Mouse (Mus musculus): ENCODE results near the gene Scgb1c1. TPM values are rescaled to one million over a fixed set of nuclear protein-coding genes. Genes with fewer than 3 reads are reported as not detected.

Gene Scgb1c1
- polyA plus RNA-seq, 1 experiment from 2014 or later, result not detected

DNA sequence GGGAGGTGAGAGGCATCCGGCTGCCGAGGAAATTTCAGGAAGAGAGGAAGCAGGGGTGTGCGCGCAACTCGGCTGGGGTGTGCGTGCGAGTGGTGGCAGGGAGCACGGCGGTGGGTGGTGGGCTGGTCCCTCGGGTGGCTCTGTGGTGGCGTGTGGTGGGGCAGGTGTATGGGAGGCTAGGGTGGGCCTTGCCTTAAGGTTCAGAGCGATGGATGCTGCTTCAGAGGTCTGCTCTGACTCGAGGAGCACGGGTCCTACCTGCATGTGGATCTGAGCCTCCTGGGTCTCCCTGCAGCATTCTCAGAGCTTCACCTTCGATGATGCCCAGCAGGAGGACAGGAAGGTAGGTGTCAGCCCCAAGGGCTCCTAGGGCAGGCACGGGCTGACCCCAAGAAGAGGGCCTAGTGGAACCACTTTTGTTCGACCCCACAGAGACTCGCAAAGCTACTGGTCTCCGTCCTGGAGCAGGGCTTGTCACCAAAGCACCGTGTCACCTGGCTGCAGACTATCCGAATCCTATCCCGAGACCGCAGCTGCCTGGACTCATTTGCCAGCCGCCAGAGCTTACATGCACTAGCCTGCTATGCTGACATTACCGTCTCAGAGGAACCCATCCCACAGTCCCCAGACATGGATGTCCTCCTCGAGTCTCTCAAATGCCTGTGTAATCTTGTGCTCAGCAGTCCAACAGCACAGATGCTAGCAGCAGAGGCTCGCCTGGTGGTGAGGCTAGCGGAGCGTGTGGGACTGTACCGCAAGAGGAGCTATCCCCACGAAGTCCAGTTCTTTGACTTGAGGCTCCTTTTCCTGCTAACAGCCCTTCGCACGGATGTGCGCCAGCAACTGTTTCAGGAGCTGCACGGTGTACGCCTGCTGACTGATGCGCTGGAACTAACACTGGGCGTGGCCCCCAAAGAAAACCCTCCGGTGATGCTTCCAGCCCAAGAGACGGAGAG is 12.5 kb downstream of the Scgb1c1 start, which contains the start of gene Bet1l:
TSS of gene Bet1l (minus strand) at position 28 of the 956 bp plus-strand sequence.
- H3K36me3 ChIP-seq (ENCODE audit: control insufficient read depth, insufficient read depth, low read length), result peaks cover 7% of the 10 kb centered on the region
- H3K27me3 ChIP-seq (ENCODE audit: control insufficient read depth, insufficient read depth, low read length), result no peaks in the 10 kb centered on the region
- peak; percentile 53 for DNase-seq (ENCODE audit: low spot score)
- peak within 1 kb of the TSS; percentile 87 for H3K9ac ChIP-seq (ENCODE audit: low read length)
- H3K9me3 ChIP-seq (ENCODE audit: control insufficient read depth, low read length), result no peaks in the 10 kb centered on the region
- WGBS, result 41% methylated on average over 40 of the region's 40 CpGs
- peak; percentile 34 for ATAC-seq (replicated peaks; ENCODE audit: low FRiP score)
- H3K4me3 ChIP-seq (ENCODE audit: low read depth, low read length), result peak within 1 kb of the TSS; percentile 79
- peak within 1 kb of the TSS; percentile 82 for H3K27ac ChIP-seq (ENCODE audit: low read depth, low read length)
- peaks cover 15% of the 10 kb centered on the region for H3K4me1 ChIP-seq (replicated peaks; ENCODE audit: control insufficient read depth, insufficient read depth, low read length)
- peak within 1 kb of the TSS; percentile 98 for H3K4me2 ChIP-seq (ENCODE audit: low read depth, low read length, severe bottlenecking)

DNA sequence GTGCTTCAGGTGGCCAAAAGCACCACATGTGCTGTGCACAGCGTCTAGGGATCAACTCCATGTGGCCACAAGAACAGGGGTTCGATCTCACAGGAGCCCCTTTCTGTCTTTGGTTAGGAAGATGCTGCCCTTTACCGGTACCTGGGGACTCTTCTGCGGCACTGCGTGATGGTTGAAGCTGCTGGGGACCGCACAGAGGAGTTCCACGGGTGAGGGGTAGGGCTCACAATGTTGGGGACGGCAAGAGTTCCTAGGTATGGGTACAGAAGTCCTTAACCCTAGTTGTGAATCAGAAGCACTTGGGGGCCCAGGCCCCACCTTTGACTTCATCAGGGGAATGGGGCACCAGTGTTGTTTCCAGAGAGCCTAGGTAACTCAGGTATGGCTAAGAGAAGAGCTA is 13.4 kb downstream of the Scgb1c1 start:
- 96% methylated on average over 8 of the region's 8 CpGs for WGBS
- Histone ChIP-seq H3K27me3 (ENCODE audit: control insufficient read depth, insufficient read depth, low read length) (no peaks in the 10 kb centered on the region), H3K4me1 (replicated peaks; ENCODE audit: control insufficient read depth, insufficient read depth, low read length) (peaks cover 15% of the 10 kb centered on the region), H3K9ac (ENCODE audit: low read length) (no peak overlapping the region), H3K36me3 (ENCODE audit: control insufficient read depth, insufficient read depth, low read length) (peaks cover 6% of the 10 kb centered on the region), H3K4me3 (ENCODE audit: low read depth, low read length) (no peak overlapping the region), H3K9me3 (ENCODE audit: control insufficient read depth, low read length) (no peaks in the 10 kb centered on the region), H3K4me2 (ENCODE audit: low read depth, low read length, severe bottlenecking) (no peak overlapping the region), H3K27ac (ENCODE audit: low read depth, low read length) (no peak overlapping the region)
- DNase-seq (ENCODE audit: low spot score), result no peak
- no peak for ATAC-seq (replicated peaks; ENCODE audit: low FRiP score)

- no peaks in the 10 kb centered on the region for H3K27me3 ChIP-seq (ENCODE audit: control insufficient read depth, insufficient read depth, low read length)
- ATAC-seq (replicated peaks; ENCODE audit: low FRiP score), result no peak
- H3K4me2 ChIP-seq (ENCODE audit: low read depth, low read length, severe bottlenecking), result no peak overlapping the region
- 87% methylated on average over 6 of the region's 6 CpGs for WGBS
- no peak overlapping the region for H3K9ac ChIP-seq (ENCODE audit: low read length)
- no peaks in the 10 kb centered on the region for H3K9me3 ChIP-seq (ENCODE audit: control insufficient read depth, low read length)
- H3K4me3 ChIP-seq (ENCODE audit: low read depth, low read length), result no peak overlapping the region
- H3K4me1 ChIP-seq (replicated peaks; ENCODE audit: control insufficient read depth, insufficient read depth, low read length), result peaks cover 15% of the 10 kb centered on the region
- no peak for DNase-seq (ENCODE audit: low spot score)
- peaks cover 6% of the 10 kb centered on the region for H3K36me3 ChIP-seq (ENCODE audit: control insufficient read depth, insufficient read depth, low read length)
- no peak overlapping the region for H3K27ac ChIP-seq (ENCODE audit: low read depth, low read length)
These were observed 14.7 kb downstream of the Scgb1c1 start for GRCm38 (mm10) chr7:140859997-140860396.

- H3K27ac ChIP-seq (ENCODE audit: low read depth, low read length), result no peak overlapping the region
- peak; percentile 42 for DNase-seq (ENCODE audit: low spot score)
- H3K9ac ChIP-seq (ENCODE audit: low read length), result no peak overlapping the region
- H3K4me1 ChIP-seq (replicated peaks; ENCODE audit: control insufficient read depth, insufficient read depth, low read length), result peaks cover 8% of the 10 kb centered on the region
- H3K27me3 ChIP-seq (ENCODE audit: control insufficient read depth, insufficient read depth, low read length), result no peaks in the 10 kb centered on the region
- ATAC-seq (replicated peaks; ENCODE audit: low FRiP score), result no peak
- no peak overlapping the region for H3K4me2 ChIP-seq (ENCODE audit: low read depth, low read length, severe bottlenecking)
- H3K4me3 ChIP-seq (ENCODE audit: low read depth, low read length), result no peak overlapping the region
- peaks cover 6% of the 10 kb centered on the region for H3K36me3 ChIP-seq (ENCODE audit: control insufficient read depth, insufficient read depth, low read length)
- no peaks in the 10 kb centered on the region for H3K9me3 ChIP-seq (ENCODE audit: control insufficient read depth, low read length)
- WGBS, result 92% methylated on average over 5 of the region's 5 CpGs
These were observed 15.4 kb downstream of the Scgb1c1 start for GRCm38 (mm10) chr7:140860728-140861127.

GRCm38 (mm10) chr7:140864761-140865160 is 19.4 kb downstream of the Scgb1c1 start:
- H3K4me3 ChIP-seq (ENCODE audit: low read depth, low read length), result no peak overlapping the region
- DNase-seq (ENCODE audit: low spot score) (no peak), ATAC-seq (replicated peaks; ENCODE audit: low FRiP score) (no peak)
- H3K4me2 ChIP-seq (ENCODE audit: low read depth, low read length, severe bottlenecking), result no peak overlapping the region
- WGBS, result 89% methylated on average over 12 of the region's 12 CpGs
- peaks cover 6% of the 10 kb centered on the region; the same call in 1 of the 2 replicates for H3K36me3 ChIP-seq (ENCODE audit: control insufficient read depth, insufficient read depth, low read length)
- no peaks in the 10 kb centered on the region for H3K9me3 ChIP-seq (ENCODE audit: control insufficient read depth, low read length)
- no peaks in the 10 kb centered on the region for H3K27me3 ChIP-seq (ENCODE audit: control insufficient read depth, insufficient read depth, low read length)
- no peaks in the 10 kb centered on the region for H3K4me1 ChIP-seq (replicated peaks; ENCODE audit: control insufficient read depth, insufficient read depth, low read length)
- no peak overlapping the region for H3K9ac ChIP-seq (ENCODE audit: low read length)
- no peak overlapping the region for H3K27ac ChIP-seq (ENCODE audit: low read depth, low read length)

- H3K27ac ChIP-seq (ENCODE audit: low read depth, low read length), result no peak overlapping the region
- DNase-seq (ENCODE audit: low spot score) (no peak), ATAC-seq (replicated peaks; ENCODE audit: low FRiP score) (no peak)
- no peak overlapping the region for H3K9ac ChIP-seq (ENCODE audit: low read length)
- no peaks in the 10 kb centered on the region for H3K4me1 ChIP-seq (replicated peaks; ENCODE audit: control insufficient read depth, insufficient read depth, low read length)
- 87% methylated on average over 4 of the region's 4 CpGs for WGBS
- no peaks in the 10 kb centered on the region for H3K36me3 ChIP-seq (ENCODE audit: control insufficient read depth, insufficient read depth, low read length)
- H3K4me2 ChIP-seq (ENCODE audit: low read depth, low read length, severe bottlenecking), result no peak overlapping the region
- H3K9me3 ChIP-seq (ENCODE audit: control insufficient read depth, low read length), result no peaks in the 10 kb centered on the region
- no peaks in the 10 kb centered on the region for H3K27me3 ChIP-seq (ENCODE audit: control insufficient read depth, insufficient read depth, low read length)
- no peak overlapping the region for H3K4me3 ChIP-seq (ENCODE audit: low read depth, low read length)
These were observed 28.9 kb downstream of the Scgb1c1 start for GRCm38 (mm10) chr7:140874224-140874623.

GRCm38 (mm10) chr7:140877364-140877763 is 32.0 kb downstream of the Scgb1c1 start:
- Histone ChIP-seq H3K4me3 (ENCODE audit: low read depth, low read length) (no peak overlapping the region), H3K27me3 (ENCODE audit: control insufficient read depth, insufficient read depth, low read length) (no peaks in the 10 kb centered on the region), H3K4me1 (replicated peaks; ENCODE audit: control insufficient read depth, insufficient read depth, low read length) (no peaks in the 10 kb centered on the region), H3K9me3 (ENCODE audit: control insufficient read depth, low read length) (no peaks in the 10 kb centered on the region), H3K9ac (ENCODE audit: low read length) (no peak overlapping the region), H3K27ac (ENCODE audit: low read depth, low read length) (no peak overlapping the region), H3K4me2 (ENCODE audit: low read depth, low read length, severe bottlenecking) (no peak overlapping the region), H3K36me3 (ENCODE audit: control insufficient read depth, insufficient read depth, low read length) (no peaks in the 10 kb centered on the region)
- DNase-seq (ENCODE audit: low spot score), result no peak
- WGBS, result 90% methylated on average over 6 of the region's 6 CpGs
- ATAC-seq (replicated peaks; ENCODE audit: low FRiP score), result no peak

DNA sequence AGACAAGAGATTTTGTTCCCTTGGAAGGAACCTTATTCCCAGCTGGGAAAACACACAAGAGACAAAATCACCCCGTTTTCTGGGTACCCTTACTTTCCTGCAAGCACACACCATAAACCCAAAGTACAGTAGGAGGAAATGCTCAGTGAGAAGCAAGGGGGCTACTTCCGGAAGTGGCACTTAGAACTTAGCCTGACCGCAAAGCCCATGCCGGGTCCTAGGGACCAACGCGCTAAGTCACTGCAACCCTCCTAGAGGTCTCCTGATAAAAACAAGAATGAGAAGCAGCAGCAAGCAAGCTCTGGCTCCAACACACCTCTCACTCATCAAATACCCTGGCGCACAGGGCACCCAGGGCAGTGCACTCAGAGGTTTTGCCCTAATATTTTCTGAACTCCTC is 34.0 kb downstream of the Scgb1c1 start:
- Histone ChIP-seq H3K4me2 (ENCODE audit: low read depth, low read length, severe bottlenecking) (no peak overlapping the region), H3K27ac (ENCODE audit: low read depth, low read length) (no peak overlapping the region), H3K4me3 (ENCODE audit: low read depth, low read length) (no peak overlapping the region), H3K36me3 (ENCODE audit: control insufficient read depth, insufficient read depth, low read length) (no peaks in the 10 kb centered on the region), H3K27me3 (ENCODE audit: control insufficient read depth, insufficient read depth, low read length) (no peaks in the 10 kb centered on the region), H3K9ac (ENCODE audit: low read length) (no peak overlapping the region), H3K9me3 (ENCODE audit: control insufficient read depth, low read length) (no peaks in the 10 kb centered on the region), H3K4me1 (replicated peaks; ENCODE audit: control insufficient read depth, insufficient read depth, low read length) (peaks cover 3% of the 10 kb centered on the region; the same call in 1 of the 2 replicates)
- DNase-seq (ENCODE audit: low spot score) (no peak), ATAC-seq (replicated peaks; ENCODE audit: low FRiP score) (no peak)
- 89% methylated on average over 7 of the region's 7 CpGs for WGBS
